Mouse (Mus musculus): Measurements from ENCODE around the gene Zfp428. TPM values are rescaled to one million over a fixed set of nuclear protein-coding genes. Genes with fewer than 3 reads are reported as not detected.

Gene Zfp428
- total RNA-seq (2021): 10 to 100 TPM; 11.1 to 16.2 TPM
- long read RNA-seq, experiment 1, transcript Zfp428-201 (3 exons, 1,182 nt): major isoform, 6 of 12 reads
- long read RNA-seq, experiment 1, partial matches to known transcripts: 0 of 12 reads
- long read RNA-seq, experiment 1, other reads (novel, unspliced or antisense): 4 of 12 reads
- long read RNA-seq, experiment 2, transcript Zfp428-201 (3 exons, 1,182 nt): minor isoform, 10 of 23 reads
- long read RNA-seq, experiment 2, transcript Zfp428-203 (3 exons, 1,159 nt): major isoform, 11 of 23 reads
- long read RNA-seq, experiment 2, partial matches to known transcripts: 0 of 23 reads
- long read RNA-seq, experiment 2, other reads (novel, unspliced or antisense): 2 of 23 reads

GRCm38 (mm10) chr7:24506838-24507725 is at the start of gene Zfp428:
Zfp428 (plus strand) TSS chr7:24507006.
- DNase-seq (ENCODE audit: low spot score in 2 of 2): peak; percentile 65 to 72

- DNase-seq (ENCODE audit: low spot score in 2 of 2): no peak
Measured at GRCm38 (mm10) chr7:24457726-24458370, 49.0 kb upstream of the Zfp428 start.

DNA sequence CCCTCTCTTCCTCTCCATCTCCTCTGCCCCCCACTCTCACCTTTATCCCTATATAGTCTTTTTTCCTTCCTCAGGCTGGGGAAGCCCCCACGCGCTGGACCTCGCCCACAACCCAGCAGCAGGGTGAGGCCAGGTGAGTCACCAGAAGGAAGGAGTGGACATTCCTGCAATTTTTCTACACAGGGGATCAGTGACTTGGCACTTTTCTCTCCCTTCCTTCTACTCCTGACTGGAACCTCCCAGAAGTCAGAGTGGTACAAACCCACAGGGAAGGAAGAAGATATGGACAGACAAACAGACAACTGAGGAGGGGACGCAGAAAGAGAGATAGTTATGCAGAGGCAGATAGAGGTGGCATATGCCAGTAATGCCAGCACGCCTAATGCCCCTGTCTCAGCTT is 47.4 kb upstream of the Zfp428 start:
- no peak for DNase-seq (ENCODE audit: low spot score in 2 of 2)

GRCm38 (mm10) chr7:24459843-24460242 is 47.0 kb upstream of the Zfp428 start:
- DNase-seq (ENCODE audit: low spot score in 2 of 2): no peak

- DNase-seq (ENCODE audit: low spot score in 2 of 2): no peak
Measured at GRCm38 (mm10) chr7:24461376-24462051, 45.3 kb upstream of the Zfp428 start.

- no peak for DNase-seq (ENCODE audit: low spot score in 2 of 2)
Measured at GRCm38 (mm10) chr7:24462388-24463319, 44.2 kb upstream of the Zfp428 start, which contains the start of gene Plaur. Plaur (plus strand) TSS chr7:24462484.

- no peak for DNase-seq (ENCODE audit: low spot score in 2 of 2)
Measured at GRCm38 (mm10) chr7:24466835-24467234, 40.0 kb upstream of the Zfp428 start.

- DNase-seq (ENCODE audit: low spot score in 2 of 2): no peak
Measured at GRCm38 (mm10) chr7:24467886-24468285, 38.9 kb upstream of the Zfp428 start.

DNA sequence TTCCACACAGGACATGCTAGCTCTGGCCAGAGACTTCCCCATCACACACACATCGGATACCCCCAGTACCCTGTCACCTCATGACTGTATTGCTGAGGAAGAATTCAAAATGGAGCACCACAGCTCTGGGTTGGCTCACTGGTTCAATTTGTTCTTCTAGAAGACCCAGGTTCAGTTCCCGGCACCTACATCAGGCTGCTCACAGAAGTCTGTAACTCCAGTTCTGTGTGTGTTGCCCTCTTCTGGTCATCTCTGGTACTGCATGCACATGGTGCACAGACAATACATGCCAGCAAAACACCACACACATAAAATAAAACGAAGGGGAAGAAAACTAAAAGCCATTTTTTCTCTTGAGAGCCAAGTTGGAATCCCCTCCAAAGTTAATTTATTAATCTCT is 37.7 kb upstream of the Zfp428 start:
- no peak for DNase-seq (ENCODE audit: low spot score in 2 of 2)

DNA sequence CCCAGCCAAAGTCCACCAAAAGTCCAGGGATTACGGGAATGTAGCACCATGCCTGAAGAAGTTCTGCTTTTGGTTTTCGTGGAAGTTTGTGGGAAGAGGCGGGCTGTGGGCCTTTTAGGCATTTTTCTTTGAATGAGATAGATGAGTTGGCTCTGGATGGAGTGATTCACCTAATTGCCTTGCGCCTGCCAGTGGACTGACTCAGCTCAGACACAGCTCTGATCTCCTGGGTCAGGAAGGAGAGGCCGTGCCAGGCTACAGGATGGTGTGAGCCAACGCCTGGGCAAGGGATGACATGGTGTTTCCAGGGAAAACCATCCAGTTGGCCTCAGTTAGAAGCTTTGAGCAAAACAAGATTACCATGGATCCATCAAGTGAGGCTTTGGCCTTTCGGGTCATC is 36.5 kb upstream of the Zfp428 start:
- no peak for DNase-seq (ENCODE audit: low spot score in 2 of 2)

GRCm38 (mm10) chr7:24472442-24472841 is 34.4 kb upstream of the Zfp428 start:
- DNase-seq (ENCODE audit: low spot score in 2 of 2): no peak

DNA sequence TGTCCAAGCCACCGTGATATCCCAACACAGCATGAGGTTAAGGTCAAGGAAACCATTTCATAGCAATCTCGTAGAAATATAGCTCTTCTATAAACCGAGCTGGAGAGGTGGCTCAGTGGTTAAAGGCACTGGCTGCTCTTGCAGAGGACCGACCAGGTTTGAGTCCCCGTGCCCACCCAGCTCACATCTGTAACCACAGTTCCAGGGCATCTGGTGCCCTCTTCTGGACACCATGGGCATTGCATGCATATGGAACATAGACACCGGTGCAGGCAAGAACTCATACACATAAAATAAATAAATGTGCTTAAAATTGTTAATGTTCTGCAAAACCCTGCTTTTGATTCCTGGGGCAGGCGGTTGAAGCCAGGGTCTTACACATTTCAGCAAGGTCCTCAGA is 33.9 kb upstream of the Zfp428 start:
- no peak for DNase-seq (ENCODE audit: low spot score in 2 of 2)

- DNase-seq (ENCODE audit: low spot score in 2 of 2): peak in 1 of 2 experiments; percentile 47
Measured at GRCm38 (mm10) chr7:24473913-24474529, 32.8 kb upstream of the Zfp428 start.

- no peak for DNase-seq (ENCODE audit: low spot score in 2 of 2)
Measured at GRCm38 (mm10) chr7:24474811-24475506, 31.8 kb upstream of the Zfp428 start.

DNA sequence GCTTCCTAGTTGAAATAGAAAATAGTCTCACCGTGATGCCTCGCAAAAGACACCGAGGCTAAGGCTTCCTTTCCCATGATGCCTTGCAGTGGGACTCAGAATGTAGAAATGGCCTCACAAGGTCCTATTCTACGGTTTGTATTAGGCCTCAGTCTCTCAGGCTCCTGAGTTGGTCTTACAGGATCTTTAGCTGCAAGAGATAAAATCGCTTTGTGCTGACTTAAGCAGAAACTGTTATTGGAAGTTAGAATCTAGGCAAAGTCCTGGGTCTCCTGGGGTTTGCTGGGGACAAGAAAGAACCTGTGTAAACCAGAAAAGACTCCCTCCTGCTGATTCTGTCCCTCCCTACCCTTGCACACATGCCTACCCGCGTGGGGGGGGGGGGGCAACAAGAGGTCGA is 30.5 kb upstream of the Zfp428 start:
- no peak for DNase-seq (ENCODE audit: low spot score in 2 of 2)

- no peak for DNase-seq (ENCODE audit: low spot score in 2 of 2)
Measured at GRCm38 (mm10) chr7:24476856-24477255, 29.9 kb upstream of the Zfp428 start.

GRCm38 (mm10) chr7:24478911-24479310 is 27.9 kb upstream of the Zfp428 start:
- DNase-seq (ENCODE audit: low spot score in 2 of 2): no peak

DNA sequence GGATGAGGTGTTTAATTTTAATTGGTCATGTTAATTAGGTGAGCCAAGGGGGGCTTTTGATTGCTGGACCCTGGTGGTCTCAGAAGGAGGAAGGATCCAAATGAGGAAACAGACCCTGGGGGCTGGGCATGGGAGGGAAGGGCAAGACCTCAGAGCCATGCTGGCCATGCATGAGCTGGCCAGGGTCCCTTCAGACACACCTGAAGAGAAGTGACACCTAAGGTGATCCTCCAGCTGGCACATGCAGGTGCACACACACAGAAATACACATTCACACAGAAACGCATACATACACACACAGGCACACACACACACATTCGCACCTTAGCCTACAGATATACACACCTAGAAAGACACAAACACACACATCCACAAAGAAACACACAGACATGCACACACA is 27.1 kb upstream of the Zfp428 start:
- no peak for DNase-seq (ENCODE audit: low spot score in 2 of 2)
